Mouse (Mus musculus) neural tube, embryonic 13.5 days (tissue): Measurements from ENCODE around the gene 6430628N08Rik. TPM values are rescaled to one million over a fixed set of nuclear protein-coding genes. Genes with fewer than 3 reads are reported as not detected.

Experiments
- ATAC-seq: fragments of 200-750 bp; cut with Nextera tagmentation; 2 replicates; pipeline ENCODE4 v1.8.0; 2017; ENCODE audit warnings: low read depth, mild to moderate bottlenecking, moderate TSS enrichment, moderate library complexity
- H3K27ac ChIP-seq: fragments of 300-500 bp; sonication (generic); replicated peaks from 2 replicates; pipeline ENCODE4 v1.5.1; 2015; ENCODE audit warnings: moderate library complexity, mild to moderate bottlenecking, inconsistent platforms
- H3K27me3 ChIP-seq: fragments of 300-500 bp; sonication (generic); 2 replicates; pipeline ENCODE4 v1.6.1; 2015; ENCODE audit warnings: mild to moderate bottlenecking, inconsistent platforms
- H3K36me3 ChIP-seq: fragments of 300-500 bp; sonication (generic); 2 replicates; pipeline ENCODE4 v1.6.1; 2015; ENCODE audit warnings: mild to moderate bottlenecking, inconsistent platforms
- H3K4me1 ChIP-seq: fragments of 300-500 bp; sonication (generic); replicated peaks from 2 replicates; pipeline ENCODE4 v1.6.1; 2015; ENCODE audit warnings: inconsistent platforms
- H3K4me2 ChIP-seq: fragments of 300-500 bp; sonication (generic); 2 replicates; pipeline ENCODE4 v1.6.1; 2015; ENCODE audit warnings: inconsistent platforms, mild to moderate bottlenecking, moderate library complexity
- H3K4me3 ChIP-seq: fragments of 300-500 bp; sonication (generic); 2 replicates; pipeline ENCODE4 v1.5.1; 2015; ENCODE audit warnings: mild to moderate bottlenecking, inconsistent platforms
- H3K9ac ChIP-seq: fragments of 300-500 bp; sonication (generic); 2 replicates; pipeline ENCODE4 v1.6.1; 2015; ENCODE audit warnings: moderate library complexity, mild to moderate bottlenecking, inconsistent platforms
- H3K9me3 ChIP-seq: fragments of 300-500 bp; sonication (generic); 2 replicates; pipeline ENCODE4 v1.6.1; 2016; ENCODE audit warnings: inconsistent platforms
- WGBS: fragments of 180-500 bp; shearing (Covaris S2); methylation state at CpG from one replicate; pipeline ENCODE4 v1.1.7; 2015; 5-methylcytosine and 5-hydroxymethylcytosine counted together
- polyA plus RNA-seq: library from polyadenylated mRNA; unstranded; fragments of >200 nt; fragmentation: Nextera tagmentation; extraction: Ambion mirVana; gene quantifications from 2 replicates; pipeline ENCODE4 v1.2.1, GENCODE M21; 2015

6430628N08Rik gene
- polyA plus RNA-seq, 1 experiment from 2014 or later: 4.1 TPM

DNA sequence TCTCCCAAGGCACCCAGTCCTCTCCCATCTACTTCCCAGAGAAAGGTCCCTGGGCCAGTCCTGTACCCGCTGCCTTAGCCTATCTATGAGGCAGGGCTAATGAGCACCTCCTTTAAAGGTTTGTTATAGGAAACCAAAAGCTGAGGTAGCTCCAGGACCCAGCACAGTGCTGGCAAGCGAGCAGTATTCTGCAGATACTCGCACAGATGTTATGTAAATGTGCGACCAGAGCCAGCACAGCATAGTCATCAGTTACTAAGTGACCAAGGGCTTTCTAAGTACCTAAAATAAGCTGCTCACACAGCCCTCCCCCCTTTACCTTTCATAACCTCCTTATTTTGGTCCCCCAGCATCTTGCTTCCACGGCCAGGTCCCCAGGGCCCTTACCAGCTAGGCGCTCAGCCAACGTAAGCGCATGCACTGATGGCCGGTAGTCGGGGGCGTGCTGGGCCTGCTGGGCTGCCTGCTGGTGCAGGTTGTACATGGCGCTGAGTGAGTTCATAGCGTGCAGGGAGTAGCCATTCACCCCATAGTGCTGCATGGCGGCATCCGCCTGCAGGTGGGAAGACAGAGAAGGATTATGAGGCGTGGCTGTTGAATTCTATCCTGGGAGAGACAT, 32.9 kb downstream of the 6430628N08Rik start:
- H3K4me1 ChIP-seq: no peaks in the 10 kb centered on the region; the same call in 1 of the 2 replicates
- ATAC-seq: no peak
- no peak overlapping the region for H3K27ac ChIP-seq
- no peak overlapping the region for H3K4me3 ChIP-seq
- no peaks in the 10 kb centered on the region for H3K36me3 ChIP-seq
- no peaks in the 10 kb centered on the region for H3K9me3 ChIP-seq
- H3K9ac ChIP-seq: no peak overlapping the region
- peaks cover 97% of the 10 kb centered on the region for H3K27me3 ChIP-seq
- no peak overlapping the region for H3K4me2 ChIP-seq
- 64% methylated on average over 16 of the region's 16 CpGs for WGBS

DNA sequence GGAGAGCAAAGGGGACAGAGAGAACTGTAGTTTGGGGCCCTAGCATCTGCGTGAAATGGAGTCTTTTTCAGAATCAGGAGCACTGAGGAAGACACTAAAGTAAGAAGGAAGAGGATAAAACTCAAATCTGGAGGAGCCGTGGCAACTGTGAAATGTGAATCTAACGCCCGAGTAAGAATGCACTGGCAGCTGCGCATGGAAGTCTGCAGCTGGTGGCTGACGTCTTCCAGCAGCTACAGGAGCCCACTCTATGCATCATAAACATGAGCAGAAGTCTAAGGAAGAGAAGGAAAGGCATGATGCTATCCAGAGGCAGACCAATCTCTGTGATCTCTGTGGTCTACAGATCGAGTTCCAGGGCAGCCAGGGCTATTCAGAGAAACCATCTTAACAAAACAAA, 37.2 kb downstream of the 6430628N08Rik start:
- ATAC-seq: no peak
- Histone ChIP-seq H3K27ac (no peak overlapping the region), H3K4me1 (peaks cover 8% of the 10 kb centered on the region; the same call in 1 of the 2 replicates), H3K4me2 (no peak overlapping the region), H3K9ac (no peak overlapping the region), H3K4me3 (no peak overlapping the region), H3K27me3 (peaks cover 98% of the 10 kb centered on the region), H3K36me3 (no peaks in the 10 kb centered on the region), H3K9me3 (no peaks in the 10 kb centered on the region)
- 58% methylated on average over 7 of the region's 7 CpGs for WGBS

DNA sequence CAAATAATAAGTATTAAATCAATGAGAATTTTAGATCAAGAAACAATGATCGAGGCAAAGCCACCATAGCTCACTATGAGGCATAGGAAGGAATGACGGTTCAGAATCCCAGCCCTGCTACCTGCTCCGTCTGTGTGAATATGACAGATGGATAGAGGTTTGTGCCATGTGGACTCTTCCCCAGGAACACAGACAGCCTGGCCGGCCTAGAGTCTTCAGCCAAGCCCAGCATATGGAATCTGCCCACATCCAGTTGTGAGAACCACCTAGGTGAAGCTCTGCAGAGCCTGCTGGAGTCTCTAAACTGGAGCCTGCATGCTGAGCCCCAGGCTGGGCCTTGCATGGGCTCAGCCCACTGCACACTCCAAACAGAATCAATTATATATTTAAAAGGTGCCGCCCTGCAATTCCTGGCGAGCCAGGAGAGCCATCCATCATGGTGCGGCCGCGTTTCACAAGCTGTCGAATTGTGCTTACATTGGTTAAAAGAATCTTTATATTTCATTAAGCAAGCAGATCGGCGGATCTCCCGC, 41.2 kb downstream of the 6430628N08Rik start:
- no peak overlapping the region for H3K9ac ChIP-seq
- no peaks in the 10 kb centered on the region for H3K36me3 ChIP-seq
- no peak overlapping the region for H3K4me3 ChIP-seq
- H3K4me2 ChIP-seq: no peak overlapping the region
- no peaks in the 10 kb centered on the region for H3K9me3 ChIP-seq
- 32% methylated on average over 13 of the region's 13 CpGs for WGBS
- no peak for ATAC-seq
- H3K27ac ChIP-seq: no peak overlapping the region
- H3K4me1 ChIP-seq: peaks cover 18% of the 10 kb centered on the region
- H3K27me3 ChIP-seq: peaks cover 100% of the 10 kb centered on the region

DNA sequence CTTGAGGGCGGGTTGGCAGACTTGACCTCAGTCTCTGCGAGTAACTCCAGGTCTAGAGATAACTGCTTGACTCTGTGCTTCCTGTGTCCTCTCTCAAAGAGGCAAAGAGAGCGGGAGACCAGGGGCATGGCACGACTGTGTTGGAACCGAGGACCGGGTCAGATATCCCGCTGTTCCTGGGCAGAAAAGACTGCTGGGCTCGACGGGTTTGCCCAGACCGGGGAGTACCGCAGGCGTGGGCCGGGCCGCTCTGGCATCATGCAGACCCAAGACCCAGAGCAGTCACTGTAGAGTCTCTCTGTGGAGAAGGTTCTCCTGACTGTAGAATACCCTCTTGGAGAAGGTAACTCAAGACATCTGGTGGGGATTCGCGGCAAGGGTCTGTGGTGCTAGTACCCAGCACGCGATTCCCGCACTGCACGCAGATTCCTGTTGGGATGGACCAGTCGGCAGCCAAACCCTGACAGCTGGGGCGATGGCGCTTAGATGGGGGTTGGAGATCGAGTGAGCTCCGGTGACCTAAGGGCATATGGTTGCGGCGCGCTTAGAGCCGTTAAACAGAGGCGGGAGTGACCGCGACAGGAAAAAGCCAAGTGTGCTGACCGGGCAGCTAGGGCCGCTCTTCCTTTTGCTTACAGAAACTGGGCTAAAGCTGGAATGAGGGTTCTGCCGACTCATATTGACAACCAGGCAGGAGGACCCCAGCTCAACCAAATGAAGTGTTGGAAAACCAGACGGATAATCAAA, 45.5 kb downstream of the 6430628N08Rik start:
- H3K4me1 ChIP-seq: peaks cover 34% of the 10 kb centered on the region

DNA sequence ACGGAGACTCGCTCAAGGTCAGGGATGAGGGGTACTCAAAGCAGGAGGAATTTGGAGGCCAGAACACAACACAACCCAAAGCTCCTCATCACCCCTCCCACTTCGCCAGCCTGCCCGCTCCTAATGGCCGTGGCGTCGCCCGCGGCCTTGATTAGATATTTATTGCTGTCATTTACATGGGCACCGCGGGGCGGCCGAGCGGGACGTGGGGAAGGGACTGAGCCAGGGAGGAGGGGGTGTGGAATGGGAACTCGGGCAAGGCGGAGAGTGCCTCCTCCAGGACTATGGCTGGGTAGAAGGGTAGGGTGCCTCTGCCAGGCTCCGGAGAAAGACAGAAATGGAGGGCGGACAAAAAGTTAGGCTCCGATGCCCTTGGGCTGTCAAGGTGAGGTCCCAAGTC, 46.2 kb downstream of the 6430628N08Rik start:
- peaks cover 100% of the 10 kb centered on the region for H3K27me3 ChIP-seq
- H3K36me3 ChIP-seq: no peaks in the 10 kb centered on the region
- peaks cover 32% of the 10 kb centered on the region for H3K4me1 ChIP-seq
- no peak overlapping the region for H3K27ac ChIP-seq
- H3K4me3 ChIP-seq: no peak overlapping the region
- no peak overlapping the region; the same call in 1 of the 2 replicates for H3K9ac ChIP-seq
- WGBS: under 1% methylated on average over 20 of the region's 20 CpGs
- H3K9me3 ChIP-seq: no peaks in the 10 kb centered on the region
- peak; percentile 50; the same call in 1 of the 2 replicates for ATAC-seq
- no peak overlapping the region for H3K4me2 ChIP-seq

More for the DNA sequence above, 45.5 kb downstream of the 6430628N08Rik start:
- H3K4me3 ChIP-seq: no peak overlapping the region
- H3K9me3 ChIP-seq: no peaks in the 10 kb centered on the region
- WGBS: under 1% methylated on average over 36 of the region's 36 CpGs
- no peak; the same call in 1 of the 2 replicates for ATAC-seq
- H3K27ac ChIP-seq: no peak overlapping the region
- no peak overlapping the region for H3K4me2 ChIP-seq
- no peaks in the 10 kb centered on the region for H3K36me3 ChIP-seq
- no peak overlapping the region for H3K9ac ChIP-seq
- peaks cover 100% of the 10 kb centered on the region for H3K27me3 ChIP-seq

DNA sequence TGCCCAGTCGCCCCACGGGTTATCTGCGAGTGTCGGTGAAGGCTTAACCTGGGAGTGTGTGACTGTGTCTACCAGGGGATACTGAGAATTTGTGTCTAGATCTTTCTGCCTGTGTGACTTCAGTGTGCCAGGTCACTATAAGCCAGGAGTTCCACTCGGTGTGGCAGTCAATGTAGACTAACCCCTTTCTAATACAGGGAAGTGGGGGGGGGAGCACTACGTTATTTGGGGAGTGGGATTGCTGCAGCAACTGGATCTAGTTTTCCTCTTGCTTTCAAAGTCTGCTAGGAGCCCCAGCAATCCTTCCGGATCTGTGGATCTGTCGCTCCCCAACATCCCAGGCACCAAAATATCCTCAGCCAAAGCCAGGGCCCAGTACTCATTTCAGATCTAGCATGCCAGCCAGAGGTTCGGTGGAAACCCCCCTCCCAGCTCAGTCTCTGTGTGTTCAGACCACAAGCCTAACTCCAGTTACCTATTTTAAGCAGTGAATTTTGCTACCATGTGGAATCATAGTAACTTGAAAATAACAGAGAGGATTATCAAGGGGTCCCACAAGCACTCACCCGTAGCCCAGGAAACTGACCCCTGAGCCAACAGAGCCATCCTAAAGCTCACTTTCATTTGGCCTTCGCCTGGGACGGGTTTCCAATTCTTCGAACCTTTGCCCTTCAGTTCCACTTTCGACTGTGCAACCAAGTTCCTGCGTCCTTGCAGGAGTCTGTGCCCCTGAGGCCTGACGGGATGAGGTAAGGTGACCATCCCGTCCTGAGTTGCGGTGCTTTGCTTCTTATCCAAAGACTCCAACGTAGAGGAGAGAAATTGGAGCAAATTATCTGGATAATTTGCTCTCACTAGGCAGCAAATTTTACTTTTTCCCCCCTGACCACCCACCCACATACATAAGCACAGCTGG, 46.9 kb downstream of the 6430628N08Rik start:
- no peaks in the 10 kb centered on the region for H3K9me3 ChIP-seq
- H3K27me3 ChIP-seq: peaks cover 100% of the 10 kb centered on the region
- no peak overlapping the region for H3K4me2 ChIP-seq
- H3K27ac ChIP-seq: no peak overlapping the region
- H3K4me1 ChIP-seq: peaks cover 26% of the 10 kb centered on the region
- no peak overlapping the region for H3K9ac ChIP-seq
- WGBS: 3% methylated on average over 19 of the region's 19 CpGs
- H3K36me3 ChIP-seq: no peaks in the 10 kb centered on the region
- no peak overlapping the region for H3K4me3 ChIP-seq
- ATAC-seq: no peak

DNA sequence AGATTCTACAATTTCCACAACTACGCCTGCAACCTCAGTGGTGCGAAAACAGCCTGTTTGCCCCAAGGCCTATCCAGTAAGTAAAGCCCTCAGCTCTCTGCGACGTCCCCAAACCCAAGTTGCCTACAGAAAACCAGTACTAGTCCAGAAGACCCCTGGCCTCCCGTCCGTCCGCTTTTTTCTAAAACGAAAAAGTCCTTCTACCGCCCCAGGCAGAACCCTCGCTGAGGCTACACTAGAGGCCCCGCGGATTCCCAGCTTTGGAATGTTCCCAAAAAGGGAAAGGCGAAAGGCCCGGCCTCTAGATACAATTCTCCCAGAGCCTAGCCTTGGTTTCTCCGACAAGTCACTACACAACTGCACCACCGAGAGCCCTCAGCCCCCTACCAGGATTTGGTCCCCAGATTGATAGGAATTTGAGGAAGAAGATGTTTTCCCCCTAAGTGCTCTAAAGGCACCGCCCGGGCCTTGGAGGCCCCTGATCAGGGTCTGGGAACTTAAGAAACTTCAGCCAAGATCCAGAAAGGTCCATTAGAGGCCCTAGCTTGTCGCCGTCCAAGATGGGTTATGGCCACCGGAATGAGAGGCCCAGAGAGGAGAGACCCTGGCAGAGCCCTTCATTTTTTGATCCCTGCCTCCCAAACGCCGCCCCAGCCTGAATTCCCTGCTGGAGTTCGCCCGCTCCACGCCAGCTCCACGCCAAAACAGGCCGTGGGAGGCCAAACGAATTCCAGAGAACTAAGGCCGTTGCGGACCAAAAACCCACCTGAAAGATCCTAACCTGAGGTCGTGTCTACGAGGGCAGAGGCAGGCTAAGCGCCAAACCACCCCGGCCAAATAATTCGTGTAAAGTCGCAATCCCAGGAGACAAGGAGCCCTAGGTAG, 48.1 kb downstream of the 6430628N08Rik start:
- H3K9ac ChIP-seq: no peak overlapping the region
- H3K4me1 ChIP-seq: peaks cover 26% of the 10 kb centered on the region
- peak overlapping the region; percentile 24; the same call in 1 of the 2 replicates for H3K4me3 ChIP-seq
- peaks cover 100% of the 10 kb centered on the region for H3K27me3 ChIP-seq
- no peak for ATAC-seq
- 0 out of 2 replicates have a peak overlapping the region, but pooled peaks have one; percentile 46 for H3K4me2 ChIP-seq
- H3K9me3 ChIP-seq: no peaks in the 10 kb centered on the region
- H3K27ac ChIP-seq: no peak overlapping the region
- whole genome bisulfite sequencing: under 1% methylated on average over 37 of the region's 37 CpGs
- H3K36me3 ChIP-seq: no peaks in the 10 kb centered on the region

DNA sequence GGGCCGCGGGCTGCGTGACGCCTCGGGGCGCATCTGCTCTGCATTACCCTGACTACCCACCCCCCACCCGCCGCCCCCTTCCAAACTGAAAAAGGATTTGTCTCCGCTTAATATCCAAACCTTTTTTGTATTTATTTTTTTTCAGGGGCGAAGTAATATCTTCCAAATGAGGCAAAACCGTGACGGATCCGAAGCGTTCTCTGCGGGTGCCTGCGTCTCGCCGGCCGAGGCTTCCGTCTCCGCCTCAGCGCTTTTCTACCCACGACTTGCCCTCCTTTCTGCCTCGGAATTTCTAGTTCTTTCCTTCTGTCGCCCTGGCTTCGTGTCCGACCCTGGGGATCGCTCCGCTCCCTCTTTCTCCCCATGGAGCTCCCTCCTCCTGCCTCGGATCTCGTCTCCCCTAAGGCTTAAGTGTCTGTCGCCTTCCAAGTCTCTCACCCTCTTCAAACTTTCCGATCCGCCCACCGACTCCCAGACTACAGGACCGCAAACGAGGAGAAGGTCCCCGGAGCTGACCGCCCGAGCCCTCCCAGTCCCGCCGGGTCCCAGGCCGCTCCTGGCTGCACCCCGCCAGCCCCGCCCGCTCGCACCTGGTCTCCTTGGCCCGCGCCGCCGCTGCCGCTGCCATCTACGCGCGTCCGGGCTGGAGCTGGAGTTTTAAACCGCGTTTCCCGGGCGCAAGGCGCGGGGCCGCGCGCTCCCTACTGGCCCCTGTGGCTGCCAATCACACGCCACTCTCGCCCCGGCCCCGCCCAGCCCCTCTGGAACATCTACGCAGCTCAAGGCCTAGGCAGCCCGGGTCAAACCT, 49.0 kb downstream of the 6430628N08Rik start, which contains the start of gene Dmbx1:
TSS of gene Dmbx1 (minus strand) at position 632 of the 808 bp plus-strand sequence.
- Histone ChIP-seq H3K4me3 (peak within 1 kb of the TSS; percentile 24), H3K4me2 (peak within 1 kb of the TSS; percentile 46), H3K27me3 (peaks cover 100% of the 10 kb centered on the region), H3K36me3 (no peaks in the 10 kb centered on the region), H3K9ac (no peak within 1 kb of the TSS), H3K4me1 (peaks cover 33% of the 10 kb centered on the region), H3K9me3 (no peaks in the 10 kb centered on the region), H3K27ac (no peak within 1 kb of the TSS)
- under 1% methylated on average over 71 of the region's 71 CpGs for WGBS
- no peak for ATAC-seq

- H3K9ac ChIP-seq: no peak overlapping the region
- H3K9me3 ChIP-seq: no peaks in the 10 kb centered on the region
- H3K36me3 ChIP-seq: no peaks in the 10 kb centered on the region
- ATAC-seq: no peak
- no peak overlapping the region for H3K4me3 ChIP-seq
- H3K27me3 ChIP-seq: peaks cover 100% of the 10 kb centered on the region
- peaks cover 32% of the 10 kb centered on the region for H3K4me1 ChIP-seq
- H3K27ac ChIP-seq: no peak overlapping the region
- H3K4me2 ChIP-seq: no peak overlapping the region
- 6% methylated on average over 3 of the region's 3 CpGs for WGBS
These were observed 50.2 kb downstream of the 6430628N08Rik start for GRCm38 (mm10) chr4:115940681-115941080.

GRCm38 (mm10) chr4:115941242-115941820, 50.9 kb downstream of the 6430628N08Rik start:
- peaks cover 100% of the 10 kb centered on the region for H3K27me3 ChIP-seq
- H3K27ac ChIP-seq: no peak overlapping the region
- ATAC-seq: no peak
- no peak overlapping the region for H3K4me2 ChIP-seq
- H3K4me1 ChIP-seq: peaks cover 25% of the 10 kb centered on the region
- no peaks in the 10 kb centered on the region for H3K9me3 ChIP-seq
- no peaks in the 10 kb centered on the region for H3K36me3 ChIP-seq
- 3% methylated on average over 9 of the region's 9 CpGs for WGBS
- H3K9ac ChIP-seq: no peak overlapping the region
- no peak overlapping the region for H3K4me3 ChIP-seq
